ENCODE assay signal across 18 mouse cellular contexts in the genomic region with DNA sequence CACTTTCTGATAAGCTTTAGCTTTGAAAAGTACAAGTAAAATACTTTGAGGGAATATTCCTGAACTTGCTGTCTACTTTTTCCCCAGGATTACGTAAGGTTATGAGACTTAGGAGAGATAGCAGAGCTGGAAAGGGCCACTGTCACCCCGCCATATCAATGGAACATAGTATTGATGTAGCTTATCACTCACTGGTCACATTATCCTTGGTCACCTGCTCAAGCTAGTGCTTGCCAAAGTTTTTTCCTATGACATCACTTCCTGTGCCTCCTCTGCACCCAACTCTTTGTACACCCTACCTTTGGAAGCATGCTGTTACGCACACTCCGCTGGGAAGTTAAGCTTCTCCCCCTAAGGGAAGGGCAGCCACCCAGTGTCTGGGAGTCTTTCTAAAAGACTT. TPM values are rescaled to one million over a fixed set of nuclear protein-coding genes. Genes with fewer than 3 reads are reported as not detected.
"Had no signal": no experiment of that assay in that cellular context is flagged by ENCODE, and none has a peak within 500 bp of the region (broad histone marks: within the 10 kb centered on the region; RNA-seq: fewer than 3 reads in every experiment).

No protein-coding gene starts in this region.

- H3K4me3 ChIP-seq: limb, embryonic 12.5 days; limb, embryonic 15.5 days; lung, embryonic 15.5 days; megakaryocyte, embryonic 14.5 days; midbrain, embryonic 10.5 days had no signal

- H3K4me1 ChIP-seq: limb, embryonic 12.5 days; limb, embryonic 15.5 days; lung, embryonic 15.5 days; megakaryocyte, embryonic 14.5 days; midbrain, embryonic 10.5 days had no signal

- H3K36me3 ChIP-seq: limb, embryonic 12.5 days; limb, embryonic 15.5 days; lung, embryonic 15.5 days; midbrain, embryonic 10.5 days had no signal

- DNase-seq: kidney, adult 11 months; kidney, adult 9 months; kidney, postnatal 14 days; kidney, postnatal 4 days; left cerebral cortex, postnatal 4 days; lung, adult 18-20 months; lung, postnatal 10 days; lung, postnatal 36 days; midbrain, embryonic 14.5 days; thymus, adult 18-20 months; thymus, postnatal 4 days had no signal

- H3K27me3 ChIP-seq: limb, embryonic 12.5 days; limb, embryonic 15.5 days; lung, embryonic 15.5 days had no signal

- H3K27ac ChIP-seq: limb, embryonic 12.5 days; limb, embryonic 15.5 days; liver, embryonic 14.5 days; lung, embryonic 15.5 days; midbrain, embryonic 10.5 days had no signal

- H3K4me2 ChIP-seq: limb, embryonic 12.5 days; limb, embryonic 15.5 days; lung, embryonic 15.5 days had no signal

- H3K9ac ChIP-seq: limb, embryonic 12.5 days; limb, embryonic 15.5 days; liver, embryonic 14.5 days; lung, embryonic 15.5 days had no signal

- H3K9me3 ChIP-seq: limb, embryonic 12.5 days; limb, embryonic 15.5 days; lung, embryonic 15.5 days; midbrain, embryonic 10.5 days had no signal

RNA-seq across cellular contexts. Expression of a gene that starts 29.7 kb away (rescaled TPM):
- polyA plus RNA-seq: testis, adult 2 months had no signal
